Mouse (Mus musculus) A20 (cell line): Measurements from ENCODE around the gene 9130213A22Rik.

Experiments
- DNase-seq: peaks from one replicate; pipeline ENCODE4 v3.0.0-alpha.2; 2011; ENCODE audit warnings: low read depth, low spot score

Gene 9130213A22Rik

GRCm38 (mm10) chr11:69106842-69107241, 15.5 kb downstream of the 9130213A22Rik start:
- no peak for DNase-seq

GRCm38 (mm10) chr11:69106299-69106698, 16.1 kb downstream of the 9130213A22Rik start:
- DNase-seq: no peak

GRCm38 (mm10) chr11:69105796-69106195, 16.6 kb downstream of the 9130213A22Rik start:
- no peak for DNase-seq

GRCm38 (mm10) chr11:69105227-69105626, 17.2 kb downstream of the 9130213A22Rik start:
- no peak for DNase-seq

GRCm38 (mm10) chr11:69104487-69104886, 17.9 kb downstream of the 9130213A22Rik start:
- DNase-seq: no peak

GRCm38 (mm10) chr11:69103531-69104435, 18.6 kb downstream of the 9130213A22Rik start:
- DNase-seq: no peak

GRCm38 (mm10) chr11:69103121-69103520, 19.3 kb downstream of the 9130213A22Rik start:
- no peak for DNase-seq

- no peak for DNase-seq
Measured at GRCm38 (mm10) chr11:69102403-69102725, 20.0 kb downstream of the 9130213A22Rik start.

GRCm38 (mm10) chr11:69101604-69102402, 20.6 kb downstream of the 9130213A22Rik start:
- DNase-seq: no peak

GRCm38 (mm10) chr11:69100639-69101360, 21.6 kb downstream of the 9130213A22Rik start:
- peak; percentile 37 for DNase-seq

GRCm38 (mm10) chr11:69099915-69100345, 22.5 kb downstream of the 9130213A22Rik start:
- peak; percentile 97 for DNase-seq

- no peak for DNase-seq
Measured at GRCm38 (mm10) chr11:69099177-69099914, 23.0 kb downstream of the 9130213A22Rik start.

- DNase-seq: peak; percentile 98
Measured at GRCm38 (mm10) chr11:69098762-69099091, 23.7 kb downstream of the 9130213A22Rik start.

- DNase-seq: peak; percentile 56
Measured at GRCm38 (mm10) chr11:69098039-69098761, 24.2 kb downstream of the 9130213A22Rik start.

GRCm38 (mm10) chr11:69096987-69097900, 25.1 kb downstream of the 9130213A22Rik start:
- DNase-seq: peak; percentile 79

- DNase-seq: no peak
Measured at GRCm38 (mm10) chr11:69096360-69096986, 25.9 kb downstream of the 9130213A22Rik start.

- peak; percentile 81 for DNase-seq
Measured at GRCm38 (mm10) chr11:69095511-69096231, 26.7 kb downstream of the 9130213A22Rik start.

- peak; percentile 99 for DNase-seq
Measured at GRCm38 (mm10) chr11:69094697-69095429, 27.5 kb downstream of the 9130213A22Rik start, which contains the start of gene Per1. Per1 (plus strand) TSS chr11:69095217.
